Mouse (Mus musculus): ENCODE data around the gene Gm11733. TPM values are rescaled to one million over a fixed set of nuclear protein-coding genes. Genes with fewer than 3 reads are reported as not detected.
A peak's percentile ranks its signal among the peaks of the same experiment; 100 is the strongest.

Gm11733 gene
- total RNA-seq, 2 experiments from 2014 or later = not detected

- intact Hi-C loops (cut with DNase I) = no loop called here
Observed at GRCm38 (mm10) chr11:117476554-117477107, 7.5 kb upstream of the Gm11733 start.

DNA sequence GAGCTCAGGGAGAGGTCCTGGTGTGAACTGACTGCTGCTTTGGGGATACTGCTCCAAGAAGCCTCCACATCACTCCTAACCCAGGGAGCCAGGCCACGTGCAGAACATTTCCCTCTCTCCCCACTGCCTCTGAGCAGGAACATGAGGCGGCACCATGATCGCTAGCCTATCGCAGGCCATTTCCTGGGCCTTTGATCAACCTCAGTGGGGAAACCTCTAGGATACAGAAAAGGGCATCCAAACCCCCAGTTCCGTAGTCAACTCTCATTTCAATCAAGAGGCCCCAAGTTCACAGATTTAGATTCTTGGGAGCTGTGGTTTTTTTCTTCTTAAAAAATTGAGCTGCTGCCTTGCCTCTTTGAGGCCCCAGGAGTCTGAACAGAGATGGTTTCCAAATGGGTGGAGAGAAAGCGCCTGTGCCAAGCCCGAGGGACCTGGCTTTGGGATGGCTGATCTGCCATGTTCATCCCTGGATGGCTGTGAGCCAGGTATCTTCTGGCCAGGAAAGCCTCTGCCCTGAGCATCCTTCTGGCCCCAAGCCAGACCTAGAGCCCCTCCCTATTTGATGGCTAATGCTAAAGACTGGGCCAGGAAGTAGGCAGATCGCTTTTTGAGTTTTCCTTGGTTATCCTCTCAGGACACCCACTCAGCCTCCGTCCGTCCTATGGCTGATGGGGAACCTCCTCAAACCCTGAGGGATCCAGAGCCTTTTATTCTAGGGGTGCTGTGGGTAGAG, 5.7 kb upstream of the Gm11733 start:
- DNase-seq = peak; percentile 20 to 39
- intact Hi-C loops (cut with DNase I) = no loop called here

More at GRCm38 (mm10) chr11:117476554-117477107, 7.5 kb upstream of the Gm11733 start:
- no peak for DNase-seq

DNA sequence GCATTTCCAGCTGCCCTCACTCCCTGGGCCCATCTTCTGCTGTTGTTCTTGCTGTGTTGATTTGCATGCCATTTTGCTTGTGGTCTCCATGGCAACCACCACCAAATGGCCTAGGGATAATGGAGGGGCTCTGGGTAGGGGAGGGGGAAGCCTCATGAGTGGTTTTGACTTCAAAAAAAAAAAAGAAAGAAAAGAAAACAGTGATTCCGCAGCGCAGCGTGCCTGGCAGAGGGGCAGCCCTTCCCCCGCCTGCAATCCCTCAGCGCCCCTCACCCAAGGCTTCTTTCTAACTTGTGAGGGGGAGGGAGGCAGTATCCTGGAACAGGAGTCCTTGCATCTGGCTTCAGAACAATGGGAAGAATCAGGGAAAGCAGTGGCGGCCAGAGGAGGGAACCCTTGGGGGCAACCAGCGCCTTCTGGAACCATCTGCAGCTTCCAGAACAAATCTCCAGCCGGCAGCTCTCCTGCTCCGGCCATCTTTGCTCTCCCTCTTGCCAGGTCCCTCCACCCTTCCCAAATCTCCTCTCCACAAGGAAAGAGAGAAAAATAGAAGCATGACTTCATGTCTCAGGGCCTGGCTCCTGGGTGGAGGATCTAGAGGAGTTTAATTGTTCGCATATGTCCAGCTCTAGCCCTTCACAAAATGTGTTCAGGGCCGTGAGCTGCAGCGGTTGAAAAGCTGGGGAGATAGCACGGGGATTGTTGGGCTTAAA, 5.0 kb upstream of the Gm11733 start:
- intact Hi-C loops (cut with DNase I) = no loop called here
- DNase-seq = peak; percentile 48 to 56

- peak in 1 of 2 experiments; percentile 24 for DNase-seq
Observed at GRCm38 (mm10) chr11:117479746-117480145, 4.4 kb upstream of the Gm11733 start.

GRCm38 (mm10) chr11:117482300-117482676, 1.9 kb upstream of the Gm11733 start:
- intact Hi-C loops (cut with DNase I) = loop anchor here (5.0 kb wide), 3 partner anchors 115 to 345 kb away; partner anchors contain the start of genes Afmid, Tk1 and Tnrc6c
- peak in 1 of 2 experiments; percentile 16 for DNase-seq

More at GRCm38 (mm10) chr11:117479746-117480145, 4.4 kb upstream of the Gm11733 start:
- intact Hi-C loops (cut with DNase I) = loop anchor here (5.0 kb wide), 3 partner anchors 118 to 348 kb away; partner anchors contain the start of genes Afmid, Tk1 and Tnrc6c

GRCm38 (mm10) chr11:117482677-117483511, 1.3 kb upstream of the Gm11733 start:
- DNase-seq = peak; percentile 82 to 84
- intact Hi-C loops (cut with DNase I) = loop anchor here (5.0 kb wide), 3 partner anchors 114 to 344 kb away; partner anchors contain the start of genes Afmid, Tk1 and Tnrc6c

- no peak for DNase-seq
- intact Hi-C loops (cut with DNase I) = no loop called here
Observed at GRCm38 (mm10) chr11:117491408-117492208, 7.4 kb downstream of the Gm11733 start.

DNA sequence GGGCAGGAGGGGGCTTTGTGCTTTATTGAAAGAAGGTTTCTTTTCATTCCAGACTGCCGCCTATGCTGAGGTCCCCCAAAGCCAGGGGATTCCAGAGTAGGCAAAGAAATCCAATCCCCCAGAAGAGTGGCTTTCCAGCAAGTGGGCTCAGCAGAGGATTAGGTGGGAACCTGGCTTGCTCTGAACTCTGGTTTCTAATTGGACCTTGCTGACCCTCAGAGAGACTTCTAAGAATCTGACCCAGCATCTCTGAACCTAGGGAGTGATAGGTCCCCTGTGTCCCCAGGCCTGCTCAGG, 8.0 kb downstream of the Gm11733 start:
- DNase-seq = no peak
- intact Hi-C loops (cut with DNase I) = no loop called here

- intact Hi-C loops (cut with DNase I) = no loop called here
- no peak for DNase-seq
Observed at GRCm38 (mm10) chr11:117496812-117497211, 12.6 kb downstream of the Gm11733 start.

DNA sequence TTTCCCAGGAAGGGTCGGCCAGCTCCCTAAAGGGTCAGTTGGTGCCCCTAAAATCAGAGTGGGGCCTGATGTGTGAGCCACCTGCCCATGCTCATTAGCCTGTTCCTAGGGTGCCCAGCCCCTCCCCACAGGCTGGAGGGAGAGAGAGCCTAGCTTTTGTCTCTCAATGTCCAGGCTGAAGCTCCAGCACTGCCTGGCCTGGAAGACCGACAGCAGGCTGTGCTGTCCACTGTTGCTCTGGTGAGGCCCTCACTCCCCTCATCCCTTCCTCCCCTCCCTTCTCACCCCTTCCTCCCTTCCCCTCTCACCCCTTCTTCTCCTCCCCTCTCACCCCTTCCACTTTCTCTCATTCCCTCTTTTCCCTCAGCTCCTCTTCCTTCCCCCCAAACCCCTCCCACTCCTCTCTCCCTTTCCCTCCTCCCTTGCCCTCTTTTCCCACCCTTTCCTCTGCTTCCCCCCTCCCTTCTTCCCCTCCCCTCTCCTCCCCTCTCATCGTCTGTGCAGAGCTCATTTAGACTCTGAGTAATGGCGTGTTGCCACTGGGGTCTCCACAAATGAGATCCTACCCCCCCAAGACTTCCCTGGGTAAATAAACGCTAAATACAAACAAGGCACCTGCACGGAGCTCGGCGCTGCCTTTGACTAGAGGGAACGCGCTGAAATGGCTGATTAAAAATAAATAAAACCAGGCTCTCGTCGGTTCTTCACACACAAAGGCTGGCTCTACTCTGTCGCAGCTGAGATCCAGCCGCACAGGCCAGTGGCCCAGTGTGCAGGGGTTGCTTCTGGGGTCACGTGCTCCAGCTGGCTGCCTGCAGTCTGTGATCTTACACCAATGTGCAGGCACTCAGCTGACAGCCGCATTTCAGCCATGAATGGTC, 13.3 kb downstream of the Gm11733 start:
- peak; percentile 56 to 59 for DNase-seq
- intact Hi-C loops (cut with DNase I) = no loop called here

DNA sequence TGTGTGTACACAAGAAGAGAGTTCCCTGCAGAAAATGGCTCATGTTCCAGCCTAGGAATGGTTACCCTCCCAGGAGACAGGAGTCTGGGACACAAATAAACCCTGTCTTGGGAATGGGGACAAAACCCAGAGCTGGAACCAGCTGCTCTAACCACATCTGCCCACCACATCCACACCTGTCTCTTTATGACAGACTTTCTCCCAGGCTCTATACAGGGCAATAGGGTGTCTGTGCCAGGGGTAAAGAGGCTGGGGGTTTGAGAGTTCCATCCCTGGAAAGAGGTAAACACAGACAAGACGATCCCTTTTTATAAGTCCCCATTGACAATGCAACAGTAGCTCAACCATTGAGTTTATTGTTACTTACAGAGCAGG, 14.0 kb downstream of the Gm11733 start:
- intact Hi-C loops (cut with DNase I) = no loop called here
- DNase-seq = no peak

DNA sequence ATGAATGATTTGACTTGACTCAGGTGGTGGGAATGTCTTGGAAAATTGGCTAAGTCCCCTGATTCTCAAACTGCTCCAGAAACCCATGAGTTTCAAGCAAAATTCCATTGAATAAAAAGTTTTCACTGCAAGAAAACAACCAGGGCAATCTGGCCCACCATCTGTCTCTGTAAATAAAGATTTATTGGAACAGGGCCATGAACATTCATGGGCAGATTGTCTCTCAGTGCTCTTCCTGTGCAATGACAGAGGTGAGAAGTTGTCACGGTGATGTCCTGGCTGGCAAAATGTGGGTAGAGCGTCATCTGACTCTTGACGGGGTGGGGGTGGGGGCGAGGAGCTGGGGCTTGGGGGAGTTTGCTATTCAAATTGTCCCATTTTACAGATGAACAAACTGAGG, 24.8 kb downstream of the Gm11733 start:
- intact Hi-C loops (cut with DNase I) = no loop called here
- no peak for DNase-seq

- intact Hi-C loops (cut with DNase I) = loop anchor here (10.0 kb wide), 1 partner anchor 539 kb away; no protein-coding TSS in a partner anchor
- DNase-seq = no peak
Observed at GRCm38 (mm10) chr11:117515718-117516421, 31.7 kb downstream of the Gm11733 start.

GRCm38 (mm10) chr11:117516422-117516796, 32.2 kb downstream of the Gm11733 start:
- DNase-seq = no peak
- intact Hi-C loops (cut with DNase I) = loop anchor here (10.0 kb wide), 1 partner anchor 538 kb away; no protein-coding TSS in a partner anchor

DNA sequence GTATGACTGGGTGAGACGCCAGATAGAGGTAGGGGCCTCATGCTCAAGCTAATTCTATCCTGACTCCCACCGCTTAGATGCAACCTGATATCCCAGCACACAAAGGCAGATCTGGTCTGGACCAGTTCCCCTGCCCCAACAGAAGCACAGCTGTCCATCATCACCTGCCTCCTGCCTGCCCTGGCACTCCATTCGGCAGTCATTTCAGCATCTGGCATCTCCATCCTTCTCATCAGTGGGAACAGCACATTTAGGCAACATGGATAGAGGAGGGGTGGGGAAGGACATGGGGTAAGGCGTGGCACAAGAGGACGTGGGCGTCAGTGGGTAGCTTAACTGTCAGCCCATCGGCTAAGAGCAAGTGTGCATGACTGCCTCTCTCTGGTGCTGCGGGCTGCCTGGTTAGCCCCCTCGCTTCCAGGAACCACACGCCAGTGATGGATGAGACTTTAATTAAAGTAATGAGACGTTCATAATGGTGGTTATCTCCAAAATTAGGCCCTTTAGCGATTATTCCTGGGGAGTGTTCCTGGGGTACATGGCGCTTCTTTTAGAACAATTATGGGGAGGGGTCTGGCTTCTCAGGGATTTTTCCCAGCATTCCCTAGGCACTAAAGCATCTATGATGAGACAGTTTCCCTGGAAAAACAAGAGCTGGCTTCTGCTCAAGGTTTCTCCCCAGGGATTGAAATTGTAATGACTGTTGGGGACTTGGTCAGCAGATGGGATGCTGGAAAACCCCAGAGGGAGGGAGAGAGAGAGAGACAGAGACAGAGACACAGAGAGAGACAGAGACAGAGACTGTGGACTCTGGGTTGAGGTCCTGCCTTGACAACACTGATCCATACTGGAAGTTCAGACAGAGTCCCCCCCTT, 38.0 kb downstream of the Gm11733 start:
- DNase-seq = peak in 1 of 2 experiments; percentile 26
- intact Hi-C loops (cut with DNase I) = no loop called here

DNA sequence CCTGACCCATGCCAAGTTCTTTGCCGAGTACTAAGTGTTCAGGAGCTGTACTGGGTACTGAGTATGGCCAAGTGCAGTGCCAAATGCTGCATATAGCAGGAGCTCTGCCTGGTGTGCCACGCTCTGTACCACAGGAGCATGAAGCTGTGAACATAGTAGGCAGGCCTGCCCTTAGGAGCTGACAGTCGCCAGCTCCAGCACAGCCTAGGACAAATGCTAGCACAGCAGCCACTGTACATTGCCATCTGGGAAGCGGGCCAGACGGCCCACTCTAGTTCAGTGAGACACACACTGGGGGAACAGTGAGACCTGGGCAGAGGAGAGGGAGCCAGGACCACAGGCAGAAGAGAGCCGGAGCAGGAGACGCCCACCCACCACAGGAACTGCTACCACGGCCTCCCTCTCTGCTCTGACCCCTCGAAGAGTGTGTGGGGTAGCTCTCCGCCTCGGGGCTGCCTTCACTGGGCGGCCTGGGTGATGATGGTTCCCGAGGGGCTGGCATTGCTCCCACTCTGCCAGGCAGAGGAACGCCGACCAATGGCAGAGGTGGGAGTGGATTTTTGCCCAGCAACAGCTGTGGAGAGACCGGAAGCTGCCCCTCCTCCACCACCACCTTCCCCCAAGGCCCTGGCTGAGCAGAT, 38.8 kb downstream of the Gm11733 start:
- peak; percentile 63 to 66 for DNase-seq
- intact Hi-C loops (cut with DNase I) = no loop called here
